Mouse (Mus musculus) kidney, adult 2 months (tissue): Measurements from ENCODE around the gene Ncf1.

Experiments used
- CTCF ChIP-seq: fragments of 200-500 bp; conservative IDR thresholded peaks from 2 replicates; pipeline ENCODE4 v1.5.1; 2011; ENCODE audit warnings: low read depth, mild to moderate bottlenecking, control low read depth, low read length, moderate library complexity, mixed read lengths; ENCODE audit not compliant: insufficient read depth, insufficient read length
- POLR2A ChIP-seq: fragments of 200-500 bp; IDR thresholded peaks from one replicate; pipeline ENCODE4 v1.6.1; 2011; ENCODE audit warnings: low read depth, low read length, control low read depth

- TF ChIP-seq POLR2A (no peak), CTCF (no peak)
These were observed 8.1 kb upstream of the Ncf1 start for GRCm38 (mm10) chr5:134237508-134237907.
